Mouse (Mus musculus) heart, embryonic 11.5 days (tissue): ENCODE results near the gene Cpped1. TPM values are rescaled to one million over a fixed set of nuclear protein-coding genes. Genes with fewer than 3 reads are reported as not detected.

Source experiments
- ATAC-seq: fragments of 200-750 bp; cut with Nextera tagmentation; replicated peaks from 2 replicates; pipeline ENCODE4 v1.8.0; 2017; ENCODE audit warnings: moderate library complexity; ENCODE audit not compliant: insufficient number of reproducible peaks, low FRiP score, low TSS enrichment
- H3K27ac ChIP-seq: fragments of 300-500 bp; sonication (generic); 2 replicates; pipeline ENCODE4 v1.5.1; 2014; ENCODE audit warnings: mild to moderate bottlenecking, low read depth, low read length
- H3K27me3 ChIP-seq: fragments of 300-500 bp; sonication (generic); 2 replicates; pipeline ENCODE4 v1.6.1; 2014; ENCODE audit warnings: mild to moderate bottlenecking, low read length, mixed read lengths; ENCODE audit not compliant: control insufficient read depth, insufficient read depth
- H3K36me3 ChIP-seq: fragments of 300-500 bp; sonication (generic); 2 replicates; pipeline ENCODE4 v1.6.1; 2014; ENCODE audit warnings: mild to moderate bottlenecking, low read length, moderate library complexity, mixed read lengths; ENCODE audit not compliant: control insufficient read depth, insufficient read depth
- H3K4me1 ChIP-seq: fragments of 300-500 bp; sonication (generic); 2 replicates; pipeline ENCODE4 v1.6.1; 2014; ENCODE audit warnings: low read length; ENCODE audit not compliant: control insufficient read depth, insufficient read depth
- H3K4me2 ChIP-seq: fragments of 300-500 bp; sonication (generic); 2 replicates; pipeline ENCODE4 v1.6.1; 2014; ENCODE audit warnings: mild to moderate bottlenecking, moderate library complexity
- H3K4me3 ChIP-seq: fragments of 300-500 bp; sonication (generic); 2 replicates; pipeline ENCODE4 v1.5.1; 2014; ENCODE audit warnings: low read depth, low read length
- H3K9ac ChIP-seq: fragments of 300-500 bp; sonication (generic); 2 replicates; pipeline ENCODE4 v1.6.1; 2014; ENCODE audit warnings: mild to moderate bottlenecking, low read depth, low read length, moderate library complexity
- H3K9me3 ChIP-seq: fragments of 300-500 bp; sonication (generic); replicated peaks from 2 replicates; pipeline ENCODE4 v1.6.1; 2016; ENCODE audit warnings: low read length; ENCODE audit not compliant: control insufficient read depth
- WGBS: fragments of 180-500 bp; shearing (Covaris S2); extraction: QIAGEN DNeasy Blood & Tissue Kit; methylation state at CpG from one replicate; pipeline ENCODE4 v1.1.7; 2014; ENCODE audit not compliant: insufficient replicate concordance; 5-methylcytosine and 5-hydroxymethylcytosine counted together
- polyA plus RNA-seq: library from polyadenylated mRNA; unstranded; fragments of >200 nt; fragmentation: Nextera tagmentation; extraction: Ambion mirVana; gene quantifications from 2 replicates; pipeline ENCODE4 v1.2.1, GENCODE M21; 2014

Cpped1 gene
- polyA plus RNA-seq, 1 experiment from 2014 or later: 34.5 TPM

DNA sequence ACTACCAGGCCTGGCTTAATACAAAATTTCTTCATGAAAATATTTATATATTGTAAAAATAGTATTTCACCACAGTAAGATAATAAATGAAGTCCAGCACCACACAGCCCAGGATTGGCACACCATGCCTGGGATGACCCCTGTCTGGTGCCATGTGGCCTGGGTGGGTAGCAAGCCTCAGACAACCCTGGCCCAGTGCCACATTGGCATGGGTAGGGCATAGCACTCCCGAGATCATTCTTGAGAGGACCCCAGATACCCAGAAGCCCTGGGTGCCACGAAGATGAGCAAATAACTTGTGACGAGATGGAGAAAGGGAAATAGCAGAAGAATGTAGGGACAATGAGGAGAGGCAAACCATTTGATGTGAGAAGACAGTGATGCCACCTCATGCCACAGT lies 36.0 kb downstream of the Cpped1 start:
- 84% methylated on average over 3 of the region's 3 CpGs for WGBS
- Histone ChIP-seq H3K4me3 (no peak overlapping the region), H3K36me3 (no peaks in the 10 kb centered on the region), H3K9me3 (no peaks in the 10 kb centered on the region), H3K4me1 (no peaks in the 10 kb centered on the region), H3K27me3 (no peaks in the 10 kb centered on the region), H3K9ac (no peak overlapping the region), H3K27ac (no peak overlapping the region), H3K4me2 (no peak overlapping the region)
- ATAC-seq: no peak

DNA sequence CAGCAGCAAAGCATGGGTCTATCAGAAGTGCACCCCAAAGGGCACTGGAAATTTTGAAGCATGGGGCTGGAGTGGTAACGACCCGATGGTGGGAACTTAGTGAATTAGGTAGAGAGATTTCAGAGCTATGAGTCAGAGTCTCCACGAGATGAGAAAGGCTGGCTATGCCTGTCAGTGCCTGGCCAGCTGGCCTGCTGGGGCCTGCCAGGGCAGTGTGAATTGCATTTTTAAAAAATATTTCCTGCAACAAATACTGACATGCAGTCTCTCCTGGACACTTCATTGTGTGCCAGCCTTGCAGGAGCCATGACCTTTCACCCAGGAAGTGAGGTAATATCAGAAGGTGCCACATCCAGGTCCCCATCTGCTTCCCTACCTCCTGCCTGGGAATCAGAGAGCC lies 40.8 kb downstream of the Cpped1 start:
- H3K4me1 ChIP-seq: no peaks in the 10 kb centered on the region
- H3K27ac ChIP-seq: no peak overlapping the region
- H3K4me2 ChIP-seq: no peak overlapping the region
- no peaks in the 10 kb centered on the region for H3K9me3 ChIP-seq
- no peak overlapping the region for H3K4me3 ChIP-seq
- 47% methylated on average over 3 of the region's 3 CpGs for whole genome bisulfite sequencing
- no peaks in the 10 kb centered on the region for H3K27me3 ChIP-seq
- H3K9ac ChIP-seq: no peak overlapping the region
- H3K36me3 ChIP-seq: no peaks in the 10 kb centered on the region
- no peak for ATAC-seq

DNA sequence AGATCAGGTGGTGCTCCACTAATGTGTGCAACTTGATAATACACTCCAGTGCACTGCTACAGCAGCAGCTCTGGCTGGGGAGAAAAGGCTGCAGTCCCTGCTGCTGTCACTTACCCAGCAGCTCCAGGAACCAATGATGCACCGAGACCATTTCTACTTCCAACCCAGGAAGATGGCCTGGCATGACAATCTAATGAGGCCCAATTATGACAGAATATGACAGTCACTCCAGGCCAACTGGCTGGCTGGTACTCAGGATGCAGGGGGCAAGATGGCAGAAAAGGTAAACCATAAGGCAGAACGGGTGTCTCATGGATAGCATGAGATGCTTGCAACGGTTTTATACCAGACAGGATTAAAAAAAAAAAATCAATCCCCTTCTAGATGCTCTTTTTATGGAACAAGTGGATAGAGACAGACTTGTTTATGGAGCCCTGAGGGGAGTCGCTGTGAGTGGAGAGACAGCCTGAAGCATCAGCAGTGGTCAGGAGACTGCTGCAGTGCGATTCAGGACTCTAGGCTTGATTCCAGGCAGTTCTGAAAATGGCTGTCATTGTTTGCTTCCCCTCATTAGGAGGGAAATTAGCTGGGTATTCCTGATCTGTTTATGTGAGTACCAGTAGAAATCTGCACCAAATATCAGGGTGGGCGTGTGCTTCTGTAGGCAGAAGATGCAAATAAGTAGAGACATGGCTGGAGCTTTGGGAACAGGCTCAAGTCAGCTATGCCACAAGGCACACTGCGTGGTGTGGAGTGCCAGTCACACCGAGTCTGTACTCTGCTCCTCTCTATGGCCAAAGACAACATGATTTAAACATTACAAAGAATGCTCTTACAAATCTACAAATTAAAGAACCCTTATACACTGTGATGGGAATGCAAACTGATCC lies 56.3 kb downstream of the Cpped1 start:
- H3K4me1 ChIP-seq: no peaks in the 10 kb centered on the region
- H3K4me3 ChIP-seq: no peak overlapping the region
- 0 out of 2 replicates have a peak, but pooled peaks cover 3% of the 10 kb centered on the region for H3K36me3 ChIP-seq
- no peak overlapping the region for H3K9ac ChIP-seq
- 82% methylated on average over 8 of the region's 8 CpGs for whole genome bisulfite sequencing
- H3K4me2 ChIP-seq: no peak overlapping the region
- H3K27me3 ChIP-seq: no peaks in the 10 kb centered on the region
- ATAC-seq: no peak
- no peaks in the 10 kb centered on the region for H3K9me3 ChIP-seq
- no peak overlapping the region for H3K27ac ChIP-seq

DNA sequence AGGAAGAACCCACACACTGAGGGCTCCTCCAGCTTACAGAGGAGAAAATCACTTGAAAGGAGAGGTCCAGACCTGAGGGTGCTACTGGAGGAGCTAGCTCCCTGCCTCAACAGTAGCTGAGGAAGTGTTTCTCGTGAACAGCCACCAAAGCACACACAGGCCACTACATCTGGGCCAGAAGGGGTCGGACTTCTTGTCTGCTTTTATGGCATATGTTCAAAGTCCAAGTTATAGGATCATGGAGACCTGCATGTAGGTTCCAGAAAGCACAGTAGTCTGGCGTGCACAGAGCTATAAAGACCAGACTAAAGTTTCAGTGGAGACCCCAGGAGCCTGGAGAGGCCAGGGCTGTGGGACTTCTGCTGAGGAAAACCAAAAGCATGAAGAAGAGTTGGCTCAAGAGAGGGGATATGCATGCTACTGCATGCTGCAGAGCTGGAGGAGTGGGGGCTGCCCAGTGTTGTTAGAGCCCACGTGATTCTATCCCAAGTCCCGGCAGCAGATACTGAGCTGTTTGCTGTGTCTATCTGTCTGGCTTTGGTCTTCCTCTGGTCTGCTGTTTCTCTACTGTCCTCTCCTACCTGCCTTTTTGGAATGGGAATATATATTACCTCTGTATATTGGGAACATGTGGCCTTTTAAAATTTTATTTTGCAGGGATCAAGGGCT lies 60.1 kb downstream of the Cpped1 start:
- no peak overlapping the region for H3K4me3 ChIP-seq
- no peak overlapping the region for H3K9ac ChIP-seq
- no peaks in the 10 kb centered on the region for H3K9me3 ChIP-seq
- no peak for ATAC-seq
- 69% methylated on average over 5 of the region's 5 CpGs for WGBS
- H3K27ac ChIP-seq: no peak overlapping the region
- no peaks in the 10 kb centered on the region for H3K27me3 ChIP-seq
- H3K4me1 ChIP-seq: no peaks in the 10 kb centered on the region
- no peak overlapping the region for H3K4me2 ChIP-seq
- 0 out of 2 replicates have a peak, but pooled peaks cover 3% of the 10 kb centered on the region for H3K36me3 ChIP-seq

DNA sequence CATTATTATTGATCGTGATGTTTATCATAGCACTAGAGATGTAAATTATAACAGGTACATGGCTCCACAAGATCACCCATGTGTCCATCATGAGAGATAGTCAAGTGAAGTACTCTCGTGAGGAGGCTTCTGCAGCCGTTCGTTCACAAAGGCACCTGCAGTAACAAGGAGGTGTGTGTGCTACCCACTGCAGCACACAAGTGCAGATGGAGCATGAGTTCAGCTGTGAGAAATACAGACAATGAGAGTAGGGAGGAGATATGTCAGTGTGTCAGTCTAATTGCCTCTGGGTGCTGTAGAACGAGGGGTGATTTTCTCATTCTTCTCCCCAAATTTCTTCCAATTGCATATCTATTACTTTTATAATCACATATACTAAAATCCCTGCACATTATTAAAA lies 63.9 kb downstream of the Cpped1 start:
- Histone ChIP-seq H3K4me2 (no peak overlapping the region), H3K9ac (no peak overlapping the region), H3K27me3 (no peaks in the 10 kb centered on the region), H3K4me3 (no peak overlapping the region), H3K4me1 (no peaks in the 10 kb centered on the region), H3K27ac (no peak overlapping the region), H3K9me3 (no peaks in the 10 kb centered on the region), H3K36me3 (0 out of 2 replicates have a peak, but pooled peaks cover 3% of the 10 kb centered on the region)
- ATAC-seq: no peak
- WGBS: 89% methylated on average over 5 of the region's 5 CpGs

DNA sequence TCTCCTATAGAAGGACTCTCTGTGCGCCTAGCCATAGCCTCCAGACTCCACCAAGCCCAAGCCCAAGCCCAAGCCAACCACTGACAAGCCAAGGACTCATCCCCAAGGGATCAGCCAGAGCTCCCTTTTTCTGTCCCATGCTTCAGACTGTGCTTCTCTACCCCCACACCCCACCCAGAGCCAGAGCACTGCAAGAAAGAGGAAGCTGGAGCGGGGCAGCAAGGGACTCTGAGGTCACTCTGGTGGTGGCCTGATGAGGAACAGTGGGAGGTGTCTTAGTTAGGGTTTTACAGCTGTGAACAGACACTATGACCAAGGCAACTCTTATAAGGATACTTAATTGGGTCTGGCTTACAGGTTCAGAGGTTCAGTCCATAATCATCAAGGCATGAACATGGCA lies 65.8 kb downstream of the Cpped1 start:
- Histone ChIP-seq H3K4me3 (no peak overlapping the region), H3K27ac (no peak overlapping the region), H3K9ac (no peak overlapping the region), H3K4me2 (no peak overlapping the region), H3K4me1 (no peaks in the 10 kb centered on the region), H3K27me3 (no peaks in the 10 kb centered on the region), H3K9me3 (no peaks in the 10 kb centered on the region), H3K36me3 (no peaks in the 10 kb centered on the region)
- 80% methylated on average over 2 of the region's 2 CpGs for WGBS
- no peak for ATAC-seq

DNA sequence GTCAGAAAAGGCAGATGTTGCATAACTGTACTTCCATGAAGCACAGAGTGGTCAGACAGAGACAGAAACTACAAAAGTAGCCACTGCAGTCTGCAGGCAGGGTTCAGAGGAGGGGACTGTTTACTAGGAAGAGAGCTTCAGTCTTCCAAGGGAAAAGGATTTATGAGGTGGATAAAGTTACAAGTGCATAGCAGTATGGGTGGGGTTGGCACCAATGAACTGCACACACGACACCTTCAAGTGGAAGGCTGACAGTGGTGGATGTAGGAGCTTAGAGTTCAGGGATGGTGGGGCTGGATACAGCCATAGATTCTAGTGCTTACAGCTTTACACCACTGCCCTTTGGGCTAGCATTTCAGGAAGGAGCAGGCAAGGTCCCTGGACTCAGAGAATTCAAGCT lies 75.8 kb downstream of the Cpped1 start:
- 79% methylated on average over 1 of the region's 1 CpGs for WGBS
- Histone ChIP-seq H3K9ac (no peak overlapping the region), H3K4me1 (no peaks in the 10 kb centered on the region), H3K27me3 (no peaks in the 10 kb centered on the region), H3K4me3 (no peak overlapping the region), H3K4me2 (no peak overlapping the region), H3K27ac (no peak overlapping the region), H3K36me3 (no peaks in the 10 kb centered on the region), H3K9me3 (no peaks in the 10 kb centered on the region)
- no peak for ATAC-seq

DNA sequence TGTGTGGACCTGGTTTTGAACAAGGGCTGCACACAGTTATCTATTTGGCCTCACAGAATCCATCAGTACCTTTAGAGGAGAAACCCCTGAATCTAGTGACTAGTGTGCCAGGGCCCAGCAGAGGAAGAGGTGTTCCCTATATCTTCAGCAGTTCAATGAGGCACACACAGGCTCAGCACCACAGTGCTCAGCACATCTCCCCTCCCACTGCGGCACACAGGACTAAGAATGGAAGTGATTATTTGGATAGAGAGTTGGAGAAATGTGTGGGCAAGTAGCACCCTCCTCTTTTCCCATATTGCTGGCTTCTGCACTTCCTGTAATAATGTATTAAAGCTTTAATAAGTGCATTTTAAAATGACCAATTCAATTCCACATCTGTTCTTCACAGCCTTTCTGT lies 80.4 kb downstream of the Cpped1 start:
- 79% methylated on average over 1 of the region's 1 CpGs for WGBS

More for the DNA sequence above, 80.4 kb downstream of the Cpped1 start:
- H3K27ac ChIP-seq: no peak overlapping the region
- H3K27me3 ChIP-seq: no peaks in the 10 kb centered on the region
- H3K4me2 ChIP-seq: no peak overlapping the region
- H3K9ac ChIP-seq: no peak overlapping the region
- H3K4me3 ChIP-seq: no peak overlapping the region
- H3K36me3 ChIP-seq: peaks cover 3% of the 10 kb centered on the region; the same call in 1 of the 2 replicates
- ATAC-seq: no peak
- no peaks in the 10 kb centered on the region for H3K4me1 ChIP-seq
- no peaks in the 10 kb centered on the region for H3K9me3 ChIP-seq
